Mouse (Mus musculus): ENCODE results near the gene Grn.

GRCm38 (mm10) chr11:102421559-102421958 is 8.6 kb upstream of the Grn start:
- TF ChIP-seq CTCF (IDR thresholded peaks at IDR 0.05; ENCODE audit: extremely low read depth, insufficient read depth, insufficient read length, insufficient replicate concordance): no peak
- no peak for TF ChIP-seq POLR2A (IDR thresholded peaks at IDR 0.05; ENCODE audit: low read depth, low read length)
